Mouse (Mus musculus): ENCODE data around the gene Rbp3.

GRCm38 (mm10) chr14:33991971-33992370 lies 38.2 kb downstream of the Rbp3 start:
- TF ChIP-seq CTCF (IDR thresholded peaks at IDR 0.05; ENCODE audit: control insufficient read depth, insufficient read depth, insufficient replicate concordance, low read depth, low read length) (no peak), POLR2A (IDR thresholded peaks at IDR 0.05; ENCODE audit: control insufficient read depth, low read depth, low read length) (no peak)
